Mouse (Mus musculus): ENCODE measurements at regions not wholly inside any gene's neighbourhood (a gene's known extent, or its start where the extent isn't known, plus 50 kb on each side); places are given as distances from the start of the nearest gene placed in this dataset.

GRCm38 (mm10) chr17:15251641-15252040 is 125.0 kb downstream of the Dll1 start:
- ATAC-seq (ENCODE audit: insufficient read depth): no peak
- 15% methylated on average over 1 of the region's 1 CpGs for WGBS (ENCODE audit: insufficient replicate concordance)

DNA sequence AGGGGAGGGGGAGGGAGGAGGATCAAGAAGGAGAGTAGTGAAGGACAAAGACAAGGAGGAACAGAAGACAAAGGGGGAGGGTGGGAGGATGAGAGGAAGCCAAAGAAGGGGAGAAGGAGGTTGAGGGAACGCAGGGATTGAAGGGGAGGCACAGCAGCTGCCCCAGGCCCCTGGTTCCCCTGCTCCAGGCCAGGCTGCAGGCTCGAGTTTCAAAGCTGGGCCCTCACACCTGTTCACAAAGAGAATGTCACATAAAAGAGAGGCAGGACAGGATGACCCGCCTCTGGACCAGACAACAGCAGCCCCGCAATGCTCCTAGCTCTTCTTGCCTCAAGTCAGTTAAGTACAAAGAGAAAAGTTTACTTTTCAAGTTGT is 128.3 kb downstream of the Dll1 start:
- DNase-seq (ENCODE audit: low read depth in 3 of 3, low spot score in 3 of 3) (no peak), ATAC-seq (ENCODE audit: insufficient read depth) (no peak)
- Histone ChIP-seq H3K9ac (replicated peaks) (no peak overlapping the region), H3K4me1 (replicated peaks; ENCODE audit: control insufficient read depth in 2 of 2, insufficient read depth in 2 of 2, low read length in 1 of 2) (no peaks in the 10 kb centered on the region), H3K4me3 (ENCODE audit: insufficient read depth in 1 of 2, low read depth in 2 of 2, low read length in 2 of 2) (no peak overlapping the region), H3K9me3 (ENCODE audit: control insufficient read depth, low read length) (no peaks in the 10 kb centered on the region), H3K4me2 (ENCODE audit: low read depth) (no peak overlapping the region), H3K27me3 (ENCODE audit: control insufficient read depth, insufficient read depth, low read length) (no peaks in the 10 kb centered on the region; the same call in 1 of the 2 replicates), H3K36me3 (replicated peaks; ENCODE audit: control insufficient read depth, insufficient read depth, low read depth) (no peaks in the 10 kb centered on the region), H3K27ac (no peak overlapping the region)
- 29% methylated on average over 4 of the region's 4 CpGs for WGBS (ENCODE audit: insufficient replicate concordance)
- no peak for TF ChIP-seq EP300 (IDR thresholded peaks at IDR 0.05; ENCODE audit: low read depth)
- no peak for TF ChIP-seq CTCF (IDR thresholded peaks at IDR 0.05; ENCODE audit: low read depth)

More at GRCm38 (mm10) chr17:15251641-15252040, 125.0 kb downstream of the Dll1 start:
- no peak for DNase-seq (ENCODE audit: low read depth in 3 of 3, low spot score in 3 of 3)
- Histone ChIP-seq H3K4me3 (ENCODE audit: insufficient read depth in 1 of 2, low read depth in 2 of 2, low read length in 2 of 2) (no peak overlapping the region), H3K4me2 (ENCODE audit: low read depth) (no peak overlapping the region), H3K27ac (no peak overlapping the region), H3K27me3 (ENCODE audit: control insufficient read depth, insufficient read depth, low read length) (no peaks in the 10 kb centered on the region; the same call in 1 of the 2 replicates), H3K36me3 (replicated peaks; ENCODE audit: control insufficient read depth, insufficient read depth, low read depth) (no peaks in the 10 kb centered on the region), H3K4me1 (replicated peaks; ENCODE audit: control insufficient read depth in 2 of 2, insufficient read depth in 2 of 2, low read length in 1 of 2) (no peaks in the 10 kb centered on the region), H3K9ac (replicated peaks) (no peak overlapping the region), H3K9me3 (ENCODE audit: control insufficient read depth, low read length) (no peaks in the 10 kb centered on the region)
- TF ChIP-seq CTCF (IDR thresholded peaks at IDR 0.05; ENCODE audit: low read depth) (no peak), EP300 (IDR thresholded peaks at IDR 0.05; ENCODE audit: low read depth) (no peak)

DNA sequence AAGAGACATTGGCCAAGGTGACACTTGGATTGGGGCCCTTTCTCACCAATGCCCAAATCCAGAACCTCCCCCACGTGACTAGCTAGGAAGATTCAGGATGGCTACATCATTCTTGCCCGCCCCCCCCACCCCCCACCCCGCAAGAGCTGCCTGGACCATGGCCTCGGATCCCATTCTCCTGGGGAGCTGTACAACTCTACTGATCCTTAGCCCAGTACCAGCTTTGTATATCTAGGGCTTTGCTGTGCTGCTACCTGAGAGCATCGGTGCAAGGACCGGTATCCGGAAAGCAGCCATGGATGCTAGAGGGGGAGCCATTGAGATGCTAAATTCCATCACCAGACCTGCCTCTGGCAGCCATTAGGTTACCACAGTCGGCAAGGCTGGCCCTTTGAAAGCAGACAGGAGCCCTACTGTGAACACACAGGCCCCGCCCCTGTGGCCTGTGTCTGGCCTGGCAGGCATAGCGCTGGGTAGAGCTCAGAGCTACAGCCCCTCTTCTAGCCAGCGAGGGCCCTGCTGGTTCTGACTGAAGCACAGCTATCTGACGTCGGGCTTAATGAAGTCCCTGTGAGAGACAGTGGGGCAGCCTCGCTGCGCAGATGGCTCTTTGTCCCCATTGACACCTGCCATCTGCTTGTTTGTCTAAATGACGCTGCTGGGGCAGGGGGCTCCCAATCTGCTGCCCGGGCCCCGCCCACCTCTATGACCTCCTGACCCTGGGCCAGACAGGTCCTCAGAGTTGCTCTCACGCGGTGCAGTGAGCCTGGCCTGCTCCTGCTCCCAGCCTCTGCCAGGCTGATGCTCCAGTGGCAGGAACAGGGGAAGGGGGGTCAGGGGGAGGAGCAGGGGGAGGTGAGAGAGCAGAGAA is 128.9 kb downstream of the Dll1 start:
- H3K4me3 ChIP-seq (ENCODE audit: insufficient read depth in 1 of 2, low read depth in 2 of 2, low read length in 2 of 2): no peak overlapping the region
- H3K9ac ChIP-seq (replicated peaks): no peak overlapping the region
- no peak for DNase-seq (ENCODE audit: low read depth in 3 of 3, low spot score in 3 of 3)
- no peaks in the 10 kb centered on the region for H3K4me1 ChIP-seq (replicated peaks; ENCODE audit: control insufficient read depth in 2 of 2, insufficient read depth in 2 of 2, low read length in 1 of 2)
- H3K9me3 ChIP-seq (ENCODE audit: control insufficient read depth, low read length): no peaks in the 10 kb centered on the region
- H3K36me3 ChIP-seq (replicated peaks; ENCODE audit: control insufficient read depth, insufficient read depth, low read depth): no peaks in the 10 kb centered on the region
- 13% methylated on average over 20 of the region's 20 CpGs for WGBS (ENCODE audit: insufficient replicate concordance)
- no peak overlapping the region for H3K4me2 ChIP-seq (ENCODE audit: low read depth)
- TF ChIP-seq EP300 (IDR thresholded peaks at IDR 0.05; ENCODE audit: low read depth): no peak
- TF ChIP-seq CTCF (IDR thresholded peaks at IDR 0.05; ENCODE audit: low read depth): no peak
- no peak for ATAC-seq (ENCODE audit: insufficient read depth)
- H3K27me3 ChIP-seq (ENCODE audit: control insufficient read depth, insufficient read depth, low read length): no peaks in the 10 kb centered on the region; the same call in 1 of the 2 replicates
- no peak overlapping the region for H3K27ac ChIP-seq

DNA sequence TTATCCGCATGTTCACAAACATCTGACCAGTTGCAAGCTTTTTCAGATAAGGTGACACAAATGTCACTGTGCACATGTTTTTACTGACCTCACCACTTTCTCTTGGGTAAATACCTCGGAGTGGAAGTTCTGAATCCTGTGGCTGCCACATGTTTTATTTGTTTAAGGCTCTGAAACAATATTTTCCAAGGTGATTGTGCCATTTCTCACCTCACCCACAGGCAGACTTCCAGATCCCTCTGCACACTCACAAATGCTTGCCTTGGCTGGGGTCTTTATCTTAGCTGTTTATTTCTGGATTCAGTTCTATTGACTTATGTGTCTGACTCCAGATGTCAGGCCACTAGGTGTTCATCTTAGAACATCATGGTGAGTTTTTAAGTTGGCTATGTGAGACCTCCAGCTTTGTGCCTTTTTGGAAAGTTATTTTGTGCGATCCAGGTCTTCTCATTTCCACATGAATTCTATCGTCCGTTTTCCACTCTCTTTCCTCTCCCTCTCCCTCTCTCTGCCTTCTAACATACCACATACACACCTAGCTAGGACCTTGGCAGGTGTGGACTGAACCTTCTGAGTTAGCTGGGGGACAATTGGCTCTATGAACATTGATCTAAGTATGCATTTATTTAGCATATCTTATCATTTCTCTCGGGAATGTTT is 133.6 kb downstream of the Dll1 start:
- ATAC-seq (ENCODE audit: insufficient read depth): no peak

DNA sequence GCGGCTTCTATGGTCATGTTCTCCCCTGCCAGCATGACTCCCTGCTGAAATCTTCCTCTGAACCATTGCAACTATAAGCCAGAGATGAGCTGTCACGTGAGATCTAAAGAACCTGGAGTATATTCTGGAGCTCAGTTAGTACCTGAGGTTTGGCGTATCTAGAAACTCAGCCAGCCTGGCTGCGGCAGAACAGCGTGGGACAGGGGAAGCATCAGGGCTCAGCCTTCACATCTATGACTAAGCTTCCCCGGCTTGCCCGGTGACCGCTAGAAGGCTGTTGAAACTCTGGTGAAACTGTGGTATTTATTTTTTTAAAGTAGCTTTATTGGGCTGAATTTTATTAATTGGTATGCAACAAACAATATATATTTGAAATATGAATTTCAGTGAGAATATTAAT is 134.3 kb downstream of the Dll1 start:
- no peak overlapping the region for H3K27ac ChIP-seq
- no peaks in the 10 kb centered on the region for H3K9me3 ChIP-seq (ENCODE audit: control insufficient read depth, low read length)
- H3K27me3 ChIP-seq (ENCODE audit: control insufficient read depth, insufficient read depth, low read length): no peaks in the 10 kb centered on the region
- H3K36me3 ChIP-seq (replicated peaks; ENCODE audit: control insufficient read depth, insufficient read depth, low read depth): no peaks in the 10 kb centered on the region
- no peak overlapping the region for H3K4me3 ChIP-seq (ENCODE audit: insufficient read depth in 1 of 2, low read depth in 2 of 2, low read length in 2 of 2)
- no peak for DNase-seq (ENCODE audit: low read depth in 3 of 3, low spot score in 3 of 3)
- H3K4me1 ChIP-seq (replicated peaks; ENCODE audit: control insufficient read depth in 2 of 2, insufficient read depth in 2 of 2, low read length in 1 of 2): no peaks in the 10 kb centered on the region
- no peak overlapping the region for H3K9ac ChIP-seq (replicated peaks)
- no peak overlapping the region for H3K4me2 ChIP-seq (ENCODE audit: low read depth)
- no peak for ATAC-seq (ENCODE audit: insufficient read depth)
- TF ChIP-seq EP300 (IDR thresholded peaks at IDR 0.05; ENCODE audit: low read depth) (no peak), CTCF (IDR thresholded peaks at IDR 0.05; ENCODE audit: low read depth) (no peak)
- WGBS (ENCODE audit: insufficient replicate concordance): 78% methylated on average over 8 of the region's 8 CpGs

More for the DNA sequence above, 133.6 kb downstream of the Dll1 start:
- TF ChIP-seq EP300 (IDR thresholded peaks at IDR 0.05; ENCODE audit: low read depth) (no peak), CTCF (IDR thresholded peaks at IDR 0.05; ENCODE audit: low read depth) (no peak)
- H3K4me3 ChIP-seq (ENCODE audit: insufficient read depth in 1 of 2, low read depth in 2 of 2, low read length in 2 of 2): no peak overlapping the region
- H3K36me3 ChIP-seq (replicated peaks; ENCODE audit: control insufficient read depth, insufficient read depth, low read depth): no peaks in the 10 kb centered on the region
- H3K27ac ChIP-seq: no peak overlapping the region
- no peaks in the 10 kb centered on the region for H3K4me1 ChIP-seq (replicated peaks; ENCODE audit: control insufficient read depth in 2 of 2, insufficient read depth in 2 of 2, low read length in 1 of 2)
- H3K27me3 ChIP-seq (ENCODE audit: control insufficient read depth, insufficient read depth, low read length): no peaks in the 10 kb centered on the region; the same call in 1 of the 2 replicates
- 58% methylated on average over 6 of the region's 6 CpGs for WGBS (ENCODE audit: insufficient replicate concordance)
- H3K9ac ChIP-seq (replicated peaks): no peak overlapping the region
- DNase-seq (ENCODE audit: low read depth in 3 of 3, low spot score in 3 of 3): no peak
- no peak overlapping the region for H3K4me2 ChIP-seq (ENCODE audit: low read depth)
- no peaks in the 10 kb centered on the region for H3K9me3 ChIP-seq (ENCODE audit: control insufficient read depth, low read length)

All from liver, embryonic 14.5 days (tissue).